Mouse (Mus musculus): ENCODE measurements around the gene Tfdp2.

DNA sequence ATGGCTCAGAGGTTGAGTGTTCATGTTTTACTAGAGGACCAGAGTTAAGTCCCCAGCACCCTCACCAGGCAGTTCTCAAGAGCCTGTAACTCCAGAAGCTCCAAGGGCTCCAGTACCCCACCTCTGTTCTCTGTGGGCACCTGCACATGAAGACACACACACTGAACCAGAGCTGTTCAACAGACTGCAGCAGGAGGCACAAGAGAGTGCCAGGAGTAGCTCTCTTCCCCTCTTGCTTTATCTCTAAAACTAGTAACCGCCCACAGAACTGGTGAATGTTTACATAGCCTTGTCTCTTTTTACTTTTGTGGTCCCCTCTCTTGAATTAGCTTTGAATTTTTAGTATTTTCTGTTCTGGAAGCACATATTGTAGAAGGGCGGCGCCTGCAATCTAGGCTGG is 11.4 kb downstream of the Tfdp2 start:
- TF ChIP-seq CTCF (IDR thresholded peaks at IDR 0.05; ENCODE audit: low read depth, low read length), result no peak
- TF ChIP-seq POLR2A (IDR thresholded peaks at IDR 0.05; ENCODE audit: extremely low read depth, insufficient read depth, low read length), result no peak
